Mouse (Mus musculus): ENCODE data around the gene Kirrel3. TPM values are rescaled to one million over a fixed set of nuclear protein-coding genes. Genes with fewer than 3 reads are reported as not detected.

The Kirrel3 gene
- polyA plus RNA-seq, 1 experiment from 2014 or later = 0.72 TPM

DNA sequence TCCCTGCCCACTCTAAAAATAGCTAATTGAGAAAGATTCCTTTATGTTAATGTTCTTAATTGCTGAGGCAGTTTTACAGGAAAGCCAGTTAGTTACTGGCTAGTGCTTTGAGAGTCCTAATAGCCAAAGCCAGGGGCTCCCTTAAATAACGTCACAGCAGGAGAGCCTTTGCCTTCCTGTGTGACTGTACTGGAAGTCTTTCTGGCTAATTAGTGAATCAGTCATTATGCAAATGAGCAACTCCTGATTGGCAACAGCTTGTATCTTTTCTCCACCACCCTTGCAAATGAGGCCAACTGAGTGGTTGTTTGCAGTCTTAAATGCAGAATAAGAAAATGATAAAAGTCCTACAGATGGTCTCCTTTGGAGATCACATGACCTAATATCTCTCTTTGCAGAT is 226.3 kb downstream of the Kirrel3 start:
- ATAC-seq (no peak), DNase-seq (ENCODE audit: low spot score) (no peak)
- no peak overlapping the region for H3K4me3 ChIP-seq (ENCODE audit: low read depth, low read length)
- H3K36me3 ChIP-seq (ENCODE audit: insufficient read depth, low read length) = no peaks in the 10 kb centered on the region
- H3K4me1 ChIP-seq (ENCODE audit: insufficient read depth, low read depth, low read length) = no peaks in the 10 kb centered on the region
- no peak overlapping the region for H3K4me2 ChIP-seq (replicated peaks; ENCODE audit: low read depth, low read length)
- no peak for TF ChIP-seq EP300 (IDR thresholded peaks at IDR 0.05)
- no peak for TF ChIP-seq CTCF (IDR thresholded peaks at IDR 0.05)
- 48% methylated on average over 1 of the region's 1 CpGs for WGBS
- H3K27ac ChIP-seq (ENCODE audit: low read length) = no peak overlapping the region
- H3K27me3 ChIP-seq (replicated peaks; ENCODE audit: insufficient read depth, low read length) = no peaks in the 10 kb centered on the region
- no peaks in the 10 kb centered on the region for H3K9me3 ChIP-seq (ENCODE audit: low read length)
- H3K9ac ChIP-seq (replicated peaks; ENCODE audit: low read depth) = no peak overlapping the region

DNA sequence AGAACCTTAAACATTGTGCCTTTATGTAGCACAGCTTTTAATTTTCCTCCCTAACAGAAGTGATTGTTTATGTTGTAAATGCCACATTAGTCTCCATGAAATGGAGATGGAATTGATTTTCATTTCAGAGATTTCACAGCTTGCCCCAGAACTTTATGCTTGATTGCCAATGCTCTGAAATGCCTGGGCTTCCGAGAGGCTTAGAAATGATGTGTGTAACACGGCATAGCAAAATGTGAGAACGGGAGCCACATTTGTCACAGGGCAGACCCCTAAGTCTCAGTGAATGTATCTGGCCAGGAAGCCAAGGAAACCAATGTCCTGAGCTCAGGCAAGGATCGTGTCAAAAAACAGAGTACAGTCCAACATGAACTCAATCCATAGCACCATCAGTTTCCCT is 227.3 kb downstream of the Kirrel3 start:
- H3K4me1 ChIP-seq (ENCODE audit: insufficient read depth, low read depth, low read length) = no peaks in the 10 kb centered on the region
- no peak overlapping the region for H3K9ac ChIP-seq (replicated peaks; ENCODE audit: low read depth)
- DNase-seq (ENCODE audit: low spot score) (no peak), ATAC-seq (no peak)
- H3K4me3 ChIP-seq (ENCODE audit: low read depth, low read length) = no peak overlapping the region
- H3K9me3 ChIP-seq (ENCODE audit: low read length) = no peaks in the 10 kb centered on the region
- no peak overlapping the region for H3K4me2 ChIP-seq (replicated peaks; ENCODE audit: low read depth, low read length)
- no peak overlapping the region for H3K27ac ChIP-seq (ENCODE audit: low read length)
- no peaks in the 10 kb centered on the region for H3K36me3 ChIP-seq (ENCODE audit: insufficient read depth, low read length)
- no peaks in the 10 kb centered on the region for H3K27me3 ChIP-seq (replicated peaks; ENCODE audit: insufficient read depth, low read length)
- WGBS = 70% methylated on average over 4 of the region's 4 CpGs
- TF ChIP-seq EP300 (IDR thresholded peaks at IDR 0.05) (no peak), CTCF (IDR thresholded peaks at IDR 0.05) (no peak)

DNA sequence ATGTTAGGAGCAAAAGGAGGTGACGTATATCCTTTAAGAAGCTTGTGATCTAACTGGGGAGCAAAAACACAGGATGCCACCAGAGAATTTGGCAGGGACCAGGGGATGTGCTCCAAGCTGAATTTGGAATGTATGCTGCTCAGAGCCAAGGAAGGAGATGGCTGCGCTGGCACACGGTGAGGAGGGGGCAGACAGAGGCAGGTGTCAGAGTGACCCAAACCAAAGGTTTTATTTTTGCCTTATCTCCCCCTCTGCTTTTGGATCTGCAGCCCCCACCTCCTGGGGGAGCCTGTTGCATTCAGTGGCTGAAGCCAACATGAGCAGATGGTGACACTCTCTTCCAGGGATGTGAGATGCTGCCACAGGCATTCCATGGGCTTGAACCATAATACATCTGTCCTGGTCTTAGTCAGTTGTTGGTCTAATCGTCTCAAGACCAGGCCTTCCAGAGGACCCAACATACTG is 227.8 kb downstream of the Kirrel3 start:
- TF ChIP-seq CTCF (IDR thresholded peaks at IDR 0.05) (no peak), EP300 (IDR thresholded peaks at IDR 0.05) (no peak)
- Histone ChIP-seq H3K27me3 (replicated peaks; ENCODE audit: insufficient read depth, low read length) (no peaks in the 10 kb centered on the region), H3K4me2 (replicated peaks; ENCODE audit: low read depth, low read length) (no peak overlapping the region), H3K4me1 (ENCODE audit: insufficient read depth, low read depth, low read length) (no peaks in the 10 kb centered on the region), H3K27ac (ENCODE audit: low read length) (no peak overlapping the region), H3K9ac (replicated peaks; ENCODE audit: low read depth) (no peak overlapping the region), H3K9me3 (ENCODE audit: low read length) (no peaks in the 10 kb centered on the region), H3K4me3 (ENCODE audit: low read depth, low read length) (no peak overlapping the region), H3K36me3 (ENCODE audit: insufficient read depth, low read length) (no peaks in the 10 kb centered on the region)
- ATAC-seq (no peak), DNase-seq (ENCODE audit: low spot score) (no peak)
- WGBS = 72% methylated on average over 4 of the region's 4 CpGs

DNA sequence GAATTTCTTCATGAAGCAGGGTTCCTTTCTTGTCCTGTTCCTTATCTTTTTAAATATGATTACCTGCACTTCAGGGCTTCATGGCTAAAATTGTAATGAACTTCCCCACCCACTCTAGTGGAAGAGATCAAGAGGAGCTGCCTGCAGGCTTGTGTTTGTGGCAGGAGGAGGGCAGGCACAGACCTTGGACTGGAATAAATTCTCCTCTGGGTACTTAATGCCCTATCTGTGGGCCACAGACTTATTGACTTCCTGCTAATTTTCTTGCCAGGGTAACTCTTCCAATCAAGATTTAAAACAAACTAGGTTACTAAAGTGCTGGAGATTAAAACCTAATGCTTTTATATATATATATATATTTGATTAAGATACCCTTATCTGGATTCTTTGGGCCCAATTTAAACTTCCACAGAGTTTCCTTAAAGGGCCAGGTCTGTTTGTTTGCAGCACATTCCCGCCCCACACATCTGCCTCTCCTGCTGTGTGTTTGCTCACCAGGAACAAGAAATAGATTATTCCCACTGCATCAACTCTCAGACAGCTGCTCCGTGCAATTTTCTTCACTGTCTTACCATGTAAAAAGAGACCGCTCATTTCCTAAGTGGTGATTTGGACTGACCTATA is 229.4 kb downstream of the Kirrel3 start:
- no peak overlapping the region for H3K4me3 ChIP-seq (ENCODE audit: low read depth, low read length)
- no peak for TF ChIP-seq EP300 (IDR thresholded peaks at IDR 0.05)
- TF ChIP-seq CTCF (IDR thresholded peaks at IDR 0.05) = no peak
- H3K36me3 ChIP-seq (ENCODE audit: insufficient read depth, low read length) = no peaks in the 10 kb centered on the region
- no peaks in the 10 kb centered on the region for H3K9me3 ChIP-seq (ENCODE audit: low read length)
- no peaks in the 10 kb centered on the region for H3K27me3 ChIP-seq (replicated peaks; ENCODE audit: insufficient read depth, low read length)
- no peak overlapping the region for H3K4me2 ChIP-seq (replicated peaks; ENCODE audit: low read depth, low read length)
- 50% methylated on average over 3 of the region's 3 CpGs for WGBS
- no peak overlapping the region for H3K9ac ChIP-seq (replicated peaks; ENCODE audit: low read depth)
- H3K4me1 ChIP-seq (ENCODE audit: insufficient read depth, low read depth, low read length) = no peaks in the 10 kb centered on the region
- ATAC-seq (no peak), DNase-seq (ENCODE audit: low spot score) (no peak)
- H3K27ac ChIP-seq (ENCODE audit: low read length) = no peak overlapping the region

DNA sequence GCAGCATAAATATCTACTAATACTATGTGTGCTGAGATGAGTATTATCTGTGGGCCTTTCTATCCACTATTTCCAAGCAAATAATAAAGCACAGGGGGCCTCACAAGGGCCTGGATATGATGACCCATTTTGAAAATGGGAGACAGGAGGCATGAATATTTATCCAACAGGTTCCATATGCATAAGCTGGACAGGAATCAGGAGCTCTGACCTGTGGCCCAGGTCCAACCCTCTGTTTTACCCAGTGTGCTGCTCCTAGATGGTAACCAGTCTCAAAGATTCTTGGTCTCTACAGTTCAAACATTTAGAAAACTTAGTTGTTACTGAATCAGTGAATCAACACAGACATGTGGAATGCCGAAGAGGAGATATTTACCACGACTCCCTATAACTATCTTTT is 230.8 kb downstream of the Kirrel3 start:
- no peak overlapping the region for H3K27ac ChIP-seq (ENCODE audit: low read length)
- no peak for TF ChIP-seq CTCF (IDR thresholded peaks at IDR 0.05)
- TF ChIP-seq EP300 (IDR thresholded peaks at IDR 0.05) = no peak
- no peak overlapping the region for H3K4me2 ChIP-seq (replicated peaks; ENCODE audit: low read depth, low read length)
- no peak overlapping the region for H3K4me3 ChIP-seq (ENCODE audit: low read depth, low read length)
- H3K9me3 ChIP-seq (ENCODE audit: low read length) = no peaks in the 10 kb centered on the region
- H3K4me1 ChIP-seq (ENCODE audit: insufficient read depth, low read depth, low read length) = no peaks in the 10 kb centered on the region
- ATAC-seq (no peak), DNase-seq (ENCODE audit: low spot score) (no peak)
- no peak overlapping the region for H3K9ac ChIP-seq (replicated peaks; ENCODE audit: low read depth)
- H3K36me3 ChIP-seq (ENCODE audit: insufficient read depth, low read length) = no peaks in the 10 kb centered on the region
- 67% methylated on average over 2 of the region's 2 CpGs for WGBS
- no peaks in the 10 kb centered on the region for H3K27me3 ChIP-seq (replicated peaks; ENCODE audit: insufficient read depth, low read length)

DNA sequence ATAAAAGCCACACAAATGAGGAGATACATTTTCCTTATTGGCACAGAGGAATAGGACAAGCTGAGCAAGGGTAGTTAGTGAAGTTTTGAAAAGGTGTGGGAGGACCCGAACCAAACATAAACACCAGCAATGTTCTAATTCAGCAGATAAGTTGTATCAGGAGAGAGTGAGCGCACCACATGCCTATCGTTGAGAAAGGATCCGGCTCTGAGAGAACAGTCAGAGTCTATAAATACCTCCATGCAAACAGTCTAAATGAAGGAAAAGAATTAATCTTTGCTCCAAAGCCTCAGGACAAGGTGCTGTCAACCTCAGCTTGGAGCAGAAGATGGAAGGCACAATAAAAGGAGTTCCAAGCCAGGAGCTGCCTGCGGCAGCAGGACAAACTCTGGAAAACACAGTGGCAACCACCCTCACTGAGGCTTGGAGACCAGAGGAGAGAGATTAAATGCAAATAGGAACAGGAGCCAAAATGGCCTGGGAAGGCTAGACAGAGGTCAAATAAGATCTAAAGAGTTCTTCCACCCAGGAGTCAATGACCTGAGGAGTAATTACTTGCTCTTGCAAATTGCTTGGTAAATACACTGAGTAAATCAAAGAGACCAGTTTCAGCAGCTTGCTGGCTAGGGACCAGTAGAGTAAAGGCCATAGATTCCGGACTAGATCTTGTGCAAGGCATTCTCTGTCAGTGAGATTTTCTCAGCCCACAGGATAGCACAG is 235.9 kb downstream of the Kirrel3 start:
- 33% methylated on average over 6 of the region's 6 CpGs for WGBS
- no peak overlapping the region for H3K9ac ChIP-seq (replicated peaks; ENCODE audit: low read depth)
- no peaks in the 10 kb centered on the region for H3K9me3 ChIP-seq (ENCODE audit: low read length)
- H3K36me3 ChIP-seq (ENCODE audit: insufficient read depth, low read length) = no peaks in the 10 kb centered on the region
- no peak overlapping the region for H3K27ac ChIP-seq (ENCODE audit: low read length)
- ATAC-seq (peak; percentile 66), DNase-seq (ENCODE audit: low spot score) (peak; percentile 48)
- no peaks in the 10 kb centered on the region for H3K4me1 ChIP-seq (ENCODE audit: insufficient read depth, low read depth, low read length)
- no peak overlapping the region for H3K4me2 ChIP-seq (replicated peaks; ENCODE audit: low read depth, low read length)
- TF ChIP-seq EP300 (IDR thresholded peaks at IDR 0.05) (no peak), CTCF (IDR thresholded peaks at IDR 0.05) (no peak)
- H3K4me3 ChIP-seq (ENCODE audit: low read depth, low read length) = no peak overlapping the region
- H3K27me3 ChIP-seq (replicated peaks; ENCODE audit: insufficient read depth, low read length) = no peaks in the 10 kb centered on the region

Measured in lung, postnatal 0 days (tissue).